Mouse (Mus musculus): ENCODE measurements around the gene Gm49395. TPM values are rescaled to one million over a fixed set of nuclear protein-coding genes. Genes with fewer than 3 reads are reported as not detected.

Gene Gm49395
- polyA plus RNA-seq, 1 experiment from 2014 or later: 6.3 TPM

DNA sequence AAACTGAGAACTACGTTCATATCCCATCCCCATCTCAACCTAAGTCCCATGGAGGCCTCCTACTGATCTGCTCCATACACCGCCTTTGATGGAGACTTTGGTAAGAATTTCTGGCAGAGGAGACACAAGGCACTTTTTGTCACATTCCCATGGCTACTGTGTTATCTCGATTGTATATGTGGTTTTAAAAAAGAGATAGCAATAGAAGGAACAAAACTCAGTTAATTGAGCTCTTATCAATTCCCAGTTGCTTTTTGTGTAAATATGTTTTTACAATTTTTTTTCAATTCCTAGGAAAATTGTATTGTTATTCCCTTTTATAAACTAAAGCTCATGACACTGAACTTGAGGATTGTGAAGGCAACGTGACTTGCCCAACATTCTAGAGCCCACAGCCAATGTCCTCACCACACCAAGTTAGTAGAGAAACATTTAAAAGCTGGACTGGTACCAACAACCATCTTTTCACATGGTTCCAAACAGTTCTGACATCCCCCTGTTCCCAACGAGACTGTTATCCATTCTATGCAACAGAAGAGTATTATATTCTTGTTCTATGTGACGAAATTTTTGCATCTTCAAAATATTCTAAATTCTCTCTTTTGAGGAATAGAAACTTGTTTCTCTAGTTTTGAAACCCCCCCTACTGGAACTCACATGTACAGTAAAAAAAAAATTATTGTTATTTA lies 22.6 kb downstream of the Gm49395 start:
- Histone ChIP-seq H3K4me1 (no peaks in the 10 kb centered on the region), H3K9ac (no peak overlapping the region), H3K9me3 (no peaks in the 10 kb centered on the region), H3K27ac (no peak overlapping the region), H3K36me3 (no peaks in the 10 kb centered on the region), H3K4me3 (no peak overlapping the region), H3K4me2 (no peak overlapping the region), H3K27me3 (no peaks in the 10 kb centered on the region)
- no peak for ATAC-seq (ENCODE audit: insufficient number of reproducible peaks, low FRiP score, low TSS enrichment, low read depth)
- 81% methylated on average over 6 of the region's 6 CpGs for WGBS

DNA sequence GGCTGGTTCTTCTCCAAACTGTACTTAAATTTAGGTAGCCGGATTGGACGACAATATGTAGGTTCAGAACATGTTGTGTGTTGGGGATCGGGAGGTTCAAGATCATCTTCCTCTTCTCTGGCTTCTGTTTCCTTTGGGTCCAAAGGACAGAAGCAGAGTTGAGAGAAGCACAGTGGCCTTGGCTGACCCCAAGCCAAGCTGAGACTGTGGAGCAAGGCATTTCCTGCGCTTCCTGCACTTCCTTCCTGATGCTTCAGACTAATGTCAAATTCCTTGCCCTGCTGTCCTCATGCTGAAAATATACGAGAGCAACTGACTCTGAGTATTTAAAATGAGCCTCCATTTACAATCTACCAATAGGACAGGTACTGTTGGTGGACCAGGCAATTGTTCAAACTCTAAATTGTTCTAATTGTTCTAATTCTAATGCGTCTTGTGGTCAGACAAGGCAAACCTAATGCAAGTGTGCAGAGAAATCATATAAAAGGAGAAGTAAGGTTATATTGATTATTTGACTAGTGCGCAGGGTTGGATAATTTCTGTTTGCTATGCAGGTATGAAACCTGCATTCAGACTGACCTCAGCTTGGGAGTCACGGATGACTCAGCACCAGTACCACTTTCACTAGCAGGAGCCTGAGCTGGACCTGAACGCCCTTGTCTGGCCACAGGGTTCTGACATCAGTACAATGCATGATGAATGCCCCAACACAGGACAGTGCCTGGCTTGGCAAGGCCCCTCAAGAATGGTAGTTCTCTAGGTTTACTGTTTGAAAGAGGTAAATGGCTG lies 24.2 kb downstream of the Gm49395 start:
- Histone ChIP-seq H3K27ac (no peak overlapping the region), H3K36me3 (no peaks in the 10 kb centered on the region), H3K4me1 (no peaks in the 10 kb centered on the region), H3K4me3 (no peak overlapping the region), H3K4me2 (no peak overlapping the region), H3K27me3 (no peaks in the 10 kb centered on the region), H3K9ac (no peak overlapping the region), H3K9me3 (no peaks in the 10 kb centered on the region)
- 82% methylated on average over 9 of the region's 9 CpGs for WGBS
- no peak for ATAC-seq (ENCODE audit: insufficient number of reproducible peaks, low FRiP score, low TSS enrichment, low read depth)

DNA sequence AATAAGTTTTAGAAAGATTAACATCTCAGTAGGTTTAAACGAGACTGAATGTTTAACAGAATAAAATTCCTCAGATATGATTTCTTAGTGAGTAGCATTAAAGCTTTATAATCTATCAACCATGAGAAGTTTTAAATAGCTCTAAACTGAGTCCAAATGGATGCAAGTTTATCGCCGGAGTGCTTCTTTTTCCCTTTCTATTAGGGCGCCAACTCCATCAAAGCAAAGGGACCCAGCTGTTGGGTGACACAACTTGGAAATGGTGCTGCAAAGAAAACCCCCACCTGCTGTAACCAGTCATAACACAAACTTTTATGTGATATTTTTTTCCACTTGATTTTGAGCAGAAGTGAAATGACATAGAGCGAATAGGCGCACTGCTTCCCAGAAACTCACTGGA lies 29.3 kb downstream of the Gm49395 start:
- H3K4me2 ChIP-seq: no peak overlapping the region
- H3K27me3 ChIP-seq: no peaks in the 10 kb centered on the region
- 89% methylated on average over 6 of the region's 6 CpGs for WGBS
- no peak overlapping the region for H3K27ac ChIP-seq
- H3K4me1 ChIP-seq: no peaks in the 10 kb centered on the region
- no peak overlapping the region for H3K9ac ChIP-seq
- H3K4me3 ChIP-seq: no peak overlapping the region
- no peak for ATAC-seq (ENCODE audit: insufficient number of reproducible peaks, low FRiP score, low TSS enrichment, low read depth)
- H3K9me3 ChIP-seq: no peaks in the 10 kb centered on the region
- H3K36me3 ChIP-seq: no peaks in the 10 kb centered on the region

DNA sequence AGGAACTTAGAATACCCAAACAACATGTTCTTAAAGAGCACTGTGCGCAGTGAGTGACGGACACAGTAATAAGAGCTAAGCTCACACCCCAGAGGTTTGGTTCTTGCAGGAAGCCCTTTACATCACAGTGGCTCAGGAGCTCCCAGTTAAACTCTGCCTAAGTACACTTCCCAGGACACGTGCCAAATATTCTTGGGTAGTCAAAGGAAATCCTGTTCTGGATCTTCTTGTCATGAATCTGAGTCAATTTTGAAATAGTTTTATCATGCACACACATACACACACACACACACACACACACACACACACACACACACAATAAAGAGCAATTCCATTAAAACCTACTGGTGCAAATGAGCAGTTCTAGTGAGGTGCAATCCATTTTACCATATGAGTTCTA lies 30.3 kb downstream of the Gm49395 start:
- no peaks in the 10 kb centered on the region for H3K36me3 ChIP-seq
- H3K4me2 ChIP-seq: no peak overlapping the region
- H3K4me3 ChIP-seq: no peak overlapping the region
- H3K9ac ChIP-seq: no peak overlapping the region
- H3K9me3 ChIP-seq: no peaks in the 10 kb centered on the region
- no peak for ATAC-seq (ENCODE audit: insufficient number of reproducible peaks, low FRiP score, low TSS enrichment, low read depth)
- H3K27me3 ChIP-seq: no peaks in the 10 kb centered on the region
- WGBS: 74% methylated on average over 3 of the region's 3 CpGs
- H3K27ac ChIP-seq: no peak overlapping the region
- H3K4me1 ChIP-seq: no peaks in the 10 kb centered on the region

DNA sequence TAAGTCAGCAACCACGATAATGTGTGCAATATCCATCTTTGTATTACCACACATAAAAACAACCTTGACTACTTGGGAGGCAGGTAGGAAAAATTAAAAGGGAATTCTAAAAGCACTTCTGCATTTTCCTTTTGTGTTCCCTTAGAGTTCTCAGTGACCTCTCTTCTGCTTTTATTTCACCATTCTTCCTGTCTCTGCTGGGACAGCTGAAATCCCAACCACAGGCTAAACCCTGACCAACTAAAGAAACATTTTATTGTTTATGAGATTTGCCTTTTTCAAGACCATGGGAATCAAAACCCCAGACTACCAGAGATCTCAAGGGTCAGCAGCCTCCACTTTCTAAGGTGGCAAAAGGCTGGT lies 33.8 kb downstream of the Gm49395 start:
- no peaks in the 10 kb centered on the region for H3K36me3 ChIP-seq
- no peak for ATAC-seq (ENCODE audit: insufficient number of reproducible peaks, low FRiP score, low TSS enrichment, low read depth)
- WGBS: 90% methylated on average over 1 of the region's 1 CpGs

DNA sequence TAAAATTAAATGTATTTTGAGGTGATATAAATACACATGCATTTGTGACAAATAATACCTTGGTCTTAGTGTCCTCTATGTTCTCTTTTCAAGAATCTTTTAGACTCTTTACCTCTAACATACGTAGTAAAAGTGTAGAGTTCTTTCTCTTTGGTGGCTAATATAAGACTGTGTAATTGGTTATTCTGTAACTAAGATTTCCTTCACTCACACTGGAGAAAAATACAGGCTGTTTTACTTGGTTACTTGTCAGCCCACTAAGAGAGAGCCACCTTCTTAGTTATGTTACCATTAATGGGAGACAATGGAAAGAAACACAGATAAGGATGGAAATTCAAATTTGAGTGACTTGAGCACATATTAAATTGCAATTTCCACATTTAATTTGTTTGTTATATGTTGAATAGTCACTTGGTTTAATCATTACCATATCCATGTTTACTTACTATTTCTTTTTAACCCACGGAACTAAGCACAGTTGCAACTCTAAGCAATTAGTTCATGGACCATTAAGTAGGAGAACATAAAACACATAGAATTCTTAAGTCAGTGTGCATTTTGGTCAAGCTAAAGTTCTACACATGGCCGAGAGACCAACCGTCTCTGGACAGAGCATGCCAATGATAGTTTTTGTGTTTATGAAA lies 34.3 kb downstream of the Gm49395 start:
- ATAC-seq (ENCODE audit: insufficient number of reproducible peaks, low FRiP score, low TSS enrichment, low read depth): no peak
- Histone ChIP-seq H3K9ac (no peak overlapping the region), H3K9me3 (no peaks in the 10 kb centered on the region), H3K27ac (no peak overlapping the region), H3K4me1 (no peaks in the 10 kb centered on the region), H3K4me2 (no peak overlapping the region), H3K27me3 (no peaks in the 10 kb centered on the region), H3K4me3 (no peak overlapping the region), H3K36me3 (no peaks in the 10 kb centered on the region)
- 83% methylated on average over 4 of the region's 4 CpGs for WGBS

More for the DNA sequence above, 33.8 kb downstream of the Gm49395 start:
- H3K4me1 ChIP-seq: no peaks in the 10 kb centered on the region
- H3K27me3 ChIP-seq: no peaks in the 10 kb centered on the region
- H3K27ac ChIP-seq: no peak overlapping the region
- no peaks in the 10 kb centered on the region for H3K9me3 ChIP-seq
- H3K9ac ChIP-seq: no peak overlapping the region
- no peak overlapping the region for H3K4me3 ChIP-seq
- H3K4me2 ChIP-seq: no peak overlapping the region

DNA sequence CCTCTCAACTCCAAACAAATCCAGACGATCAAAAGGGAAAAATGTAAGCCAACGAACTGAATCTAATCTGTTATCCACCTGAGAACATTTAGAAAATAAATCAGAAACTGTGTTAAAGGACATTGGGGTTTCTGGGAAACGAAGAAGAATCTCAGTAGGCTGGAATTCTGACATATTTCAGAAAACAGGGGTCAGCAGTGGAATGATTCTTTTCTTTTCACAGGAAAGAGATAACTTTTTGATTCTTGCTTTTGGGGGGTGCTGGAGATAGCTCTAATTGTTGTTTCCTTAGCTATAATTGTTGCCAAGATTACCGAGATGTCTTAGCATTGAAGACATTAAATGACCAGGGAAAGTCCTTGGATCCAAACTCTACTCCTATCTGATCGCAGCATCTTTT lies 44.2 kb downstream of the Gm49395 start:
- no peak overlapping the region for H3K4me3 ChIP-seq
- WGBS: 80% methylated on average over 5 of the region's 5 CpGs
- ATAC-seq (ENCODE audit: insufficient number of reproducible peaks, low FRiP score, low TSS enrichment, low read depth): no peak
- no peaks in the 10 kb centered on the region for H3K27me3 ChIP-seq
- no peak overlapping the region for H3K27ac ChIP-seq
- H3K4me2 ChIP-seq: no peak overlapping the region
- H3K9me3 ChIP-seq: no peaks in the 10 kb centered on the region
- no peaks in the 10 kb centered on the region for H3K4me1 ChIP-seq
- H3K9ac ChIP-seq: no peak overlapping the region
- no peaks in the 10 kb centered on the region for H3K36me3 ChIP-seq

DNA sequence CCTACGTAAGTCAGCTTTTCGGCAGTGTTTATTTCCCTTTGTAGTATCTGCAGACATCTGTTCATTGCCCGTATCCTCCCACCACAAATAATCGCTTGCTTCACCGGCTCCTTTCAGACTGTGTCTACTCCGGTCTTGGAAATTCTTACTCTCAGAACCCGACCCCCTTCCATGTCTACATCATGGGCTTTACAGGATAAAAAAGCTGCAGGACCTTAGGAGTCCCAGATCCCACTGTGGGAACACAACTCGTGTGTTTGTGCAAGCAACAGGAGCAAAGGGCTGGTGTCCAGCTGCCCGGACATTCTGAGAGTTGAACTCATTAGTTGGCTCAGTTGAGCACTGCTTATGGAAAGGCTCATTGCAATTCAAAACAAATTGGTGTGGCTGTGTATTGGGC lies 46.9 kb downstream of the Gm49395 start:
- Histone ChIP-seq H3K9me3 (no peaks in the 10 kb centered on the region), H3K4me3 (no peak overlapping the region), H3K4me1 (no peaks in the 10 kb centered on the region), H3K4me2 (no peak overlapping the region), H3K36me3 (no peaks in the 10 kb centered on the region), H3K27me3 (no peaks in the 10 kb centered on the region), H3K27ac (no peak overlapping the region), H3K9ac (no peak overlapping the region)
- ATAC-seq (ENCODE audit: insufficient number of reproducible peaks, low FRiP score, low TSS enrichment, low read depth): no peak
- WGBS: 40% methylated on average over 9 of the region's 9 CpGs

DNA sequence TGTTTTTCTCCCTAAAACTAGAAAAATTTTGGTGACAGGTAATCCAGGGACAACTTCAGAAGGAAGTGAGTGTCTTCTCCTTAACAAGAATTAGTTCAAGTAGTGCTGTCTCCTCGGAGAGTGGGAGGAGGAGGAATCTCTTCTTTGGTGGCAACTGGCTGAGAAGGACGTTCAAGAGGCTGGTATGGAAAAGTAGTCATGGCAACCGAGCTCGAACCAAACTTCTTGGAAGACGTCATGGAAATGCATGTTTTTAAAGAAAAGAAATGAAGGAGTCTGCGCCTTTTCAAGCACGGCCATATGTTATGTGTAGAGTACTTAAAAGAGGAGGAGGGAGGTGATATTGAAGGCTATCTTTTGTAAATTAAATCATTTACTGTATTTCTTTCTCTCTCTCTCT lies 49.2 kb downstream of the Gm49395 start:
- no peaks in the 10 kb centered on the region for H3K36me3 ChIP-seq
- 59% methylated on average over 7 of the region's 7 CpGs for WGBS
- H3K9ac ChIP-seq: no peak overlapping the region
- H3K27ac ChIP-seq: no peak overlapping the region
- no peaks in the 10 kb centered on the region for H3K9me3 ChIP-seq
- H3K4me3 ChIP-seq: peak overlapping the region; percentile 17; the same call in 1 of the 2 replicates
- no peaks in the 10 kb centered on the region for H3K27me3 ChIP-seq
- H3K4me2 ChIP-seq: peak overlapping the region; percentile 25
- H3K4me1 ChIP-seq: no peaks in the 10 kb centered on the region
- ATAC-seq (ENCODE audit: insufficient number of reproducible peaks, low FRiP score, low TSS enrichment, low read depth): no peak

DNA sequence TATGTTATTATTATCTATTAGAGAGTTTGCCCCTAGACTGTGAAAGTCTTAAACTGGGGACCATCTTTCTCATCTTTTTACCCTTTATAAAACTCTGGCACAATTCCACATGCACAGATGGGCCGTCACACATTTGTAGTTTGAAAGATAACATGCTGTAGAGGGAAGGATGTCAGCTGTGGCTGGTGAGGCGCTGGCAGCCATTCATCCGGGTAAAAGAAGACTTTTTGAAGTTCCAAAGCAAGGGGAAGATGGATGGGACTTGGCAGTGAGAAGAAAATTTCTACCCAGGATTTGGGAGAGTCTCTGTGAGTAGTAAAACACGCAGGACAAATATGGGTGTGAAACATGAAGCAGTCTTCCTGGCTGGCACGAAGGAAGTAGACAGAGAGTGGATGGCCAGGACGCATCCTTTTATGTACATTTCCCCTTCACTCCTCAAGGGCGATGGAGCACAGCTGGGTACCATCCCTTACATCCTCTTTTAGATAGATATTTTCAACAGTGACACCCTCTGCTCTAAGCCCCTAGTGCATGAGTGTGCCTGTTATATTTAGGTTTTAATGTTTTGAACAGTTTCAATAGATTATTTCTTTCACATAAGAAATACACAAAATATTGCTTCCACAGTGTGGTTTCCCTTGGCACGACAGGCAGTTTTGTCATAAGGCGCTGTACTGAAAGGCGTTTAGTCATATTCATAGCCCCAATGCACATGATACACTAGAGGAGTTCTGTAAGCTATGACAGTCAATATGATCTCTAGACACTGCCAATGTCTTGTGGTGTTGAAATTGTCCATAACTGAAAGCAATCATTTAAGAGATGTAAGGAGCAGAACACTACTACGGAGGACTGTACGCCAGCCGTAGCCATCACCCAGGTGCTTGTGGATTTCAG lies 50.8 kb downstream of the Gm49395 start:
- ATAC-seq (ENCODE audit: insufficient number of reproducible peaks, low FRiP score, low TSS enrichment, low read depth): no peak
- Histone ChIP-seq H3K4me1 (no peaks in the 10 kb centered on the region), H3K4me2 (no peak overlapping the region), H3K9ac (no peak overlapping the region), H3K36me3 (no peaks in the 10 kb centered on the region), H3K9me3 (no peaks in the 10 kb centered on the region), H3K4me3 (no peak overlapping the region), H3K27me3 (no peaks in the 10 kb centered on the region), H3K27ac (no peak overlapping the region)
- 81% methylated on average over 13 of the region's 13 CpGs for WGBS

DNA sequence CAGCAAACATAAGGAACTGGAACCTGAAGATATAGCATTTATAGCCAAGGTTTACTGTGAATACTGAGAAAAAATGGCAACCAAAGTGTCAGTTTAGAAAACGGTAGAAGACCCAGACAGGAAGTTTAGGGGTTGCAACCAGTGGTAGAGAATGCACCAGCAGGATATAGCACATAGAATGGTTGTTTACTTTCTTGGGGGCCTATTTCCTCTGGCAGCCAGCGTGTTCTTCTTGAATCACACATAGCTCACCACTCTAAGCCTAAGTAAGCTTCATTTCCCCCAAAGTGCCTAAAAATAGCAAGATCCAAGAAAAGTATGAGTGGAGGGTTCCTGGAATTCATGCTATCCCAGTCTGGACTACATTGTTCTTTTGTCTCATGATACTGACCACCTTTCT lies 59.1 kb downstream of the Gm49395 start:
- H3K4me3 ChIP-seq: no peak overlapping the region
- H3K4me1 ChIP-seq: no peaks in the 10 kb centered on the region
- 56% methylated on average over 2 of the region's 2 CpGs for WGBS
- H3K9ac ChIP-seq: no peak overlapping the region
- H3K36me3 ChIP-seq: no peaks in the 10 kb centered on the region
- no peak overlapping the region for H3K27ac ChIP-seq
- no peak overlapping the region for H3K4me2 ChIP-seq
- H3K27me3 ChIP-seq: no peaks in the 10 kb centered on the region
- no peaks in the 10 kb centered on the region for H3K9me3 ChIP-seq
- no peak for ATAC-seq (ENCODE audit: insufficient number of reproducible peaks, low FRiP score, low TSS enrichment, low read depth)

Data from limb, embryonic 15.5 days (tissue).